Mouse (Mus musculus): ENCODE measurements around the gene A630001G21Rik.
"Not testable (repeated sequence)": the region's sequence is repeated elsewhere in the genome, so short reads cannot be mapped to it uniquely, and the experiment has no call there.

Gene A630001G21Rik

DNA sequence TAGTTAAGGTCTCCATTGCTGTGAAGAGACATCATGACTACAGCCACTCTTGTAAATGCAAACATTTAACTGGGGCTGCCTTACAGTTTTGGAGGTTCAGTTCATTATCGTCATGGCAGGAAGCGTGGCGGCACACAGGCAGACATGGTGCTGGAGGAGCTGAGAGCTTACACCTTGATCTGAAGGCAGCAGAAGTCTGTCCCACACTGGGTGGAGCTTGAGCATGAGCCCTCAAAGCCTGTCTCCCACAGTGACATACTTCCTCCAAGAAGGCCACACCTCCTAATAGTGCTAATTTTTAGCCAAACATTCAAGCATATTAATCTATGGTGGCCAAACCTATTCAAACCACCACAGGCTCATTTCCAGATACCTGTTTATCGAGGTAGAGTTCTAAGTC, at the start of gene A630001G21Rik:
Gene A630001G21Rik, minus strand, starts transcription at position 208 of the 400 bp plus-strand sequence.
- no peak for DNase-seq (ENCODE audit: low read depth, low spot score)

DNA sequence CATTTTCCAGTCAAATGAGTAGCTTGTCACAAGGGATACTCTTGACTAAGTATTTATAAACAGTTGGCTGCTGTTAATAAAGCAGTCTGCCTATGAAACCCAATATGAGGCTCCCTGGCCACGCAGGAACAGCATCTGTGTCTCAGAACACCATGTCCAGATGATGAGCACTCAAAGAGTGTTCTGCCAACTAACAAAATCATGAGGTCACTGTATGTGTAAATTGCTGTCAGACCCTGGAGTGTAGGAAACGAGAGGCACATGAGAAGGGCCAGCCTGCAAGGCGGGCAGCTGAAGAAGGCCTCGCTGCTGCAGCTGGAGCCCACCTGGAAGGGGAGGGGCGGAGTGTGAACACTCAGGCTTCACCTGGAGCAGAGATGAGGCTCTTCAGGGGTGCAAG, 48.7 kb upstream of the A630001G21Rik start:
- DNase-seq (ENCODE audit: low read depth, low spot score) = no peak

DNA sequence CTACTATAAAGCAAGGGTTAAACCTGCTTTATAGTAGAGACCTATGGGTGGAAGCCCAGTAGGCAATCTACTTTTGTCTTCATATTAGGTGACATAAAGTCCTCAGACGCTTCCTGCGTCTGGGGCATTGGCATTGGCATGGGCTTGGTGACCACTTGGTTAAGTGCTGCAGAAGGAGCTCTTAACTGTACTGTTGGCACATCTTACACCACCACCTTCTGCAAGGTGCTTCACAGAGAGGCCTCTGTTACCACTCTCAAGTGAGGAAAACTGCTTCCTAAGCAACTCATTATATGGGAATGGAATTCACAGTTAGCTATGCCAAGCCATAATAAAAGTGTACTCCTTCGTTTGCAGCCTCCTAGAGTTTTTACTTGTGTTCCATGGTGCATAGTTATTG, 46.5 kb upstream of the A630001G21Rik start:
- DNase-seq (ENCODE audit: low read depth, low spot score) = no peak

DNA sequence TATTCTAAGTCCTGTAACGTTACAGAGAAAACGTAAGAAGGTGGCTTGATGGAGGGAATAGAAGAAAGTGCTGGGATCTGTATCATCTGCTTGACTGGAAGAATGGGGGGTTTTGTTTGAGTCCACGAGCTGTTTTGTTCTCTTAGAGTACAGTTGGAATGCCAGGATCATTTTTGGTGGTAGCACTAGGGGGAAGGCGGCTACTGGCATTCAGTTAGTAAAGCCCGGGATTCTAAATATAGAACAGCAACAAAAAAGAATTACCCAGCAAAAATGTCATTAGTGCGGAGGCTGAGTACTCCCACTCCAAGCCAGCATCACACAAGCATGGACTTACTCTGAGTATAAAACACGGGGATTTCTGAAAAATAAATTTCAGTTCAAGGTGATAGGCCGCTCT, 43.8 kb upstream of the A630001G21Rik start:
- DNase-seq (ENCODE audit: low read depth, low spot score) = no peak

DNA sequence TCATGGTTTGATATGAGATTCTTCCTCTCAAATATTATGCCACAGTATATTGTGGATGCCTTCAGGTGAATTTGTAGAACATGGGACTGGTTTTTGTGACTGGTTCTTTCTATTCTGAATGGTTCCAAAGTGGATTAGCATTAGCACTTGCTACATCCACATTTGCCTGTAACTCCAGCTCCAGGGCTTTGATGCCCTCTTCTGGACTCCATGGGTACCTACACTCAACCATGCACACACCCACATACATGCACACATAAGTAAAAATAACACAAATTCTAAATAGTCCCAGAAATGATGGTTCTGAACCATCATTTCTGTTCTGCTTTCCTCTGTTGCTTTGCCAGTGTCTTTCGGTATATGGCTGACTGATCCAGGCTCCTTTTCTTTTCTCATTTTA, 41.3 kb upstream of the A630001G21Rik start:
- DNase-seq (ENCODE audit: low read depth, low spot score) = no peak

DNA sequence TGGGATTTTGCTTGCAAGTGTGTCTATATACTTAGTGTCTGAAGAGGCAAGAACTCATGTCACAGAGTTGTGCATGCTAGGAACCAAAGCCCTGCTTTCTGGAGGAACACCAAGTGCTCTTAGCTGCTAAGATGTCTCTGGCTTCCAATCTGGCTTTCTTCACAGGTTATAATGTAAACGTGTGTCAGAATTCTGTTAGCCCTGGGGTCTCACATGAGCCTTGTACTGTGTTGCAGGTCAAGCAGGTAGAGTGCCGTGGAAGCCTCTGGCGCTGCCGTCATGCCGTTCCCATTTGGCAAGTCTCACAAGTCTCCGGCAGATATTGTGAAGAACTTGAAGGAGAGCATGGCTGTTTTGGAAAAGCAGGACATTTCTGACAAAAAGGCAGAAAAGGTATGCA, 39.7 kb upstream of the A630001G21Rik start:
- DNase-seq (ENCODE audit: low read depth, low spot score) = no peak

DNA sequence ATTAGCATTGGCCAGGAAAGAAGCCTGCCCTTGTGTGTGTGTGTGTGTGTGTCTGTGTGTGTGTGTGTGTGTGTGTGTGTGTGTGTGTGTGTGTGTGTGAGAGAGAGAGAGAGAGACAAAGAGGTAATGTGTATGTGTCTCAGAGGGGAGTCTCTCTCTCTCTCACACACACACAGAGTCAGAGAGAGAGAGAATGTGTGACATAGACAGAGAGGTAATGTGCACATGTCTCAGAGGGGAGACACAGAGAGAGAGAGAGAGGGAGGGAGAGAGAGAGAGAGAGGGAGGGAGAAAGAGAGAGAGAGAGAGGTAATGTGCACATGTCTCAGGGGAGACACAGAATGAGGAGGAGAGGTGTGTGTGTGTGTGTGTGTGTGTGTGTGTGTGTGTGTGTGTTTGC, 35.8 kb upstream of the A630001G21Rik start:
- not testable (repeated sequence) for DNase-seq (ENCODE audit: low read depth, low spot score)

DNA sequence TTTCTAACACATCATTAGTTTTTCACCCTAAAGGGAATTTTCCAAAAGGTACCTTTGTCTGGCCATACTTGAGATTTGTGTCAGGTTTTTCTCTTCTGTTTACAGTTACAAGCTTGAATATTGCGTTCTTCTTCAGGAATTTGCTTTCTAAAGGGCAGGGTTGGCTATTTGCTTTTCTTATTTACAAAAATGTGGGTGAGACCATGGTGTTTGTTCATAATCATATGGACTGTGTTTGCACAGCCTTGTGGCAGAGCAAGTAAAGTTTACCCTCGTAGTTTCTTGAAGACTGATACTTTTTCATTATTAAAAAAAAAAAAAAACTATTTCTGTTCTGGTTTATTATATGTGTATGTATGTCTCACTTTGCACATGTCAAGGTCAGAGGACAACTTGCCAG, 32.3 kb upstream of the A630001G21Rik start:
- DNase-seq (ENCODE audit: low read depth, low spot score) = no peak

DNA sequence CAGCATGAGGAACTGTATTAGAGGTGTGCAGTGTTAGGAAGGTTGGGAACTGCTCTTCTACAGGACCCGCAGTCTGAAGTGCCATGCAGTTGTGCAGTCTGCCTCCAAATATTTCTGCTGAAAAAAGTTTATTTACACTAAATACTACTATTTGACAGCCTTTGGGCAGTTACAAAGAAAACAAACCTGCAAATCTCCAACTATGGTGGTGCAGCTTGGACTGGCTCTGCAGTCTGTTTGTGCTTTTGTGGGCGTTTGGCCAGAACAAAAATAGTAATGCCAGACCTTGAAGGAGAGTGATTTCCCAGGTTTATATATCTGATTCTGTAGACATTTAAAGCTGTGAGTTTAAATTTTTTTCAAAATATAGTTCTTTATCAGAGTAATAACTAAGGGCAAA, 31.9 kb upstream of the A630001G21Rik start:
- DNase-seq (ENCODE audit: low read depth, low spot score) = no peak

DNA sequence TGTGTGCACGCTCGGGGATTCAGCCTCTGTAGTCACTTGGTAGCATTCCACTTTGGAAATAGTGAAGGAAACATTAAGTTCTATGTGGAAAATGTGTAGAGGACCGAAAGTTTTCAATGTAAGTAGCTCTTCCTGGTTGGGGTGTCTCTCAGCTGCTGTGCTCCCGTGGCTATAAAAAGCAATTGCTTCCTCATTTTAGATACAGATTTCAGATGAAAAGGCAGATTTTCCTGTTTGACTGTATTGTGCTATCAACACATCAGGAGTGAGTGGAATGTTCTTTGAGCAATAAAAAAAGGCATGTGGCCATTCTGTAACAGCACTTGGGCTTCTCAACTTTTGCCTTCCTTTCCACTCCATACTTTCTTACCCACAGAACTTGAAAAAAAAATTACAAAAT, 30.8 kb upstream of the A630001G21Rik start:
- no peak for DNase-seq (ENCODE audit: low read depth, low spot score)

DNA sequence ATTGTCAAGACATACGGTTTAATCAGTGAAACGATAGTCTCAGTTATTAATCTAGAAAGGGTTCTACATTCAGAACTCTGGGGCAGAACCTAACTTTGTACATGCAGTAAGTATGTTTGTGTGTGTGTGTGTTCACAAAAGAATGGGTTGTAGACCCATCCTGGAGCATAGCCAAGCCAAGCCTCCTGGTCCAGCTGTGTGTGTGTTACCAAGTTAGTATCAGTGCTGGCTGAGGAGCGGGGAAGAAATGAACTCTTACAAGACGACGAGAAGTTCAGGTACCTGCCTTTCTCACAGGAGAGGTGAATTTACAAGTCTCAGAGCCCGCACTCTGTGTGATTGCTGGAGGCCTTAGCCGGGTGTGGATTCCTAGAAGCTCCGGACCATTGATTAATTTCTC, 26.1 kb upstream of the A630001G21Rik start:
- no peak for DNase-seq (ENCODE audit: low read depth, low spot score)

DNA sequence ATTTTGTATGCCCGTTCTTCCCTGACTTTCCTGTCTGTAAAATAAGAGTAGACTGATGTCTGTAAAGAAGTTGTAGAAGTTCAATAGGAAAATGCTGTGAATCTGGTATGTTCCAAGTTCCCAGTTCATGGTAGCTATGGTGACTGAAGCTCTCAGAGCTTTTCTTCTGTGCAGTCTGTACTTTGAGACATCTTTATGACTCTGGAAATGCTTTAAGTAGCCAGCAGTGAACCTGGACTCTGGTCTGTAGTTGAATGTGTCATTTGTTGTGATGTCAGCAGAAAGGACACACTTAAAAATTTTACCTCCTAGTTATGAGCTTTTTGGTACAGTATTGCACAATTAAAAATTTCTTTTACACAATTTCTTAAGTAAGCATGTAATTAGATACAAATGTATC, 24.1 kb upstream of the A630001G21Rik start:
- DNase-seq (ENCODE audit: low read depth, low spot score) = no peak

DNA sequence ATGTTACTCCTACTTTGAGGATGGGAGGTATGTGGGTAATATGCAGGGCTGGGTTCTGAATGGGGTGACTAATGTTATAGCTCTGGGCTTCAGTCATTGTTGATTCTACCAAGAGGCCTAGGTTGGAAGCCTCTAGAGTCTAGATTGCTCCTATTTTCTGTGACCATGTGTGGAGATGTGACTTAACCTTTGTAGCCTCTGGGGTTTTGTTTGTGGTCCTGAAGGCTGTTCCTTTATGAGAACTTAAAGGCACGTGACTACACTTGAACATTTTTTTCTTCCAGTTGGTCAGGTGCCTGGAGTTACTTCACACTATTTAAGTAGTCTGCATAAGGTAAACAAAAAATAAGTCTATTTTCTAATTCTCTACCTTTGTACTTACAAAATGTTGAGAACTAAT, 21.3 kb upstream of the A630001G21Rik start:
- no peak for DNase-seq (ENCODE audit: low read depth, low spot score)

DNA sequence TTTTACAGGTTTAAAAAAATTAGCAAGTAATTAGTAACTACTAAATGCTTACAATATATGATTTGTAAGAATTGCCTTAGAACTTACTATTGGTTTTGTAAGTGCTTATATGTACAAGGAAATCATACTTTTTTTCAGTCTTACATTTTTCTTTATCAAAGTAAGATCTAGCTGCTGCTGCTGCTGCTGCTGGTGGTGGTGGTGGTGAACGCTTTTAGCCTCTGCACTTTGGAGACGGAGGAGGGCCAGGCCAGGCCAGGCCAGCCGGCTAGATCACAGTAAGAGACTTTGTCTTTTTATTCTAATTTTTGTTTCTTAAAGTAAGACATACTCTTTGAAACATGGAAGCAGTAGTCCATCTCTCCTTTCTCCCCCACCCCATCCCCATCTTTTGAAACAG, 16.8 kb upstream of the A630001G21Rik start:
- DNase-seq (ENCODE audit: low read depth, low spot score) = no peak

DNA sequence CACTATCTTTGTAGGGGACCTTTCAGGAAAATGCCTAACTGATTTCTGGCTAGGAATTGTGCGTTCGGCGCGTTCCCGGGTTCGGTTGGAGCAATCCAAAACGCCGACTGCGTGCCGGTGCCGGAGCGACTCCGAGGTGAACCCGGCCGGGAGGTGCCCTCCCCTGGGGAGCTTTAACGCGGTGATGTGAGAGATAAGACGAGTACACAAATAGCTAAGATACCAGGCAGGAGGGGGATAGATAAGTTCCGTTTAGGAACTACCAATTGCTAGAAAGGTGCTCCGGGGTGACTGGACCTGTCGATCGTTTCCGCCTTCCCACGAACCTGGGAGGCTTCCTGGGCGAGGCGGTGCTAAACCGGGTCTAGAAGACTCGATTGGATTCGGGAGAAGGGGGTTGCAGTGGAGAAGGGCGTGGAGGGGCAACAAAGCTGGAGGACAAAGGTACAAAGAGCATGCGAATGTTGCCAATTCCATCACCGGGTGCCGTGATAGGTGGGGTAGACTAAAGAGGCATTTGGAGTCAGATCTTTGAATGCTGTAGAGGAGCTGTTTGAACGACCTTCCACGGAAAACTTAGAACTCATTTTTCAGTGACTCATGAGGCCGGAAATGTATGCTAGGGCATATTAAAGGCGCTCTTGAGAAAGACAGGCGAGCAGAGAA, 15.8 kb upstream of the A630001G21Rik start:
- DNase-seq (ENCODE audit: low read depth, low spot score) = peak; percentile 67

DNA sequence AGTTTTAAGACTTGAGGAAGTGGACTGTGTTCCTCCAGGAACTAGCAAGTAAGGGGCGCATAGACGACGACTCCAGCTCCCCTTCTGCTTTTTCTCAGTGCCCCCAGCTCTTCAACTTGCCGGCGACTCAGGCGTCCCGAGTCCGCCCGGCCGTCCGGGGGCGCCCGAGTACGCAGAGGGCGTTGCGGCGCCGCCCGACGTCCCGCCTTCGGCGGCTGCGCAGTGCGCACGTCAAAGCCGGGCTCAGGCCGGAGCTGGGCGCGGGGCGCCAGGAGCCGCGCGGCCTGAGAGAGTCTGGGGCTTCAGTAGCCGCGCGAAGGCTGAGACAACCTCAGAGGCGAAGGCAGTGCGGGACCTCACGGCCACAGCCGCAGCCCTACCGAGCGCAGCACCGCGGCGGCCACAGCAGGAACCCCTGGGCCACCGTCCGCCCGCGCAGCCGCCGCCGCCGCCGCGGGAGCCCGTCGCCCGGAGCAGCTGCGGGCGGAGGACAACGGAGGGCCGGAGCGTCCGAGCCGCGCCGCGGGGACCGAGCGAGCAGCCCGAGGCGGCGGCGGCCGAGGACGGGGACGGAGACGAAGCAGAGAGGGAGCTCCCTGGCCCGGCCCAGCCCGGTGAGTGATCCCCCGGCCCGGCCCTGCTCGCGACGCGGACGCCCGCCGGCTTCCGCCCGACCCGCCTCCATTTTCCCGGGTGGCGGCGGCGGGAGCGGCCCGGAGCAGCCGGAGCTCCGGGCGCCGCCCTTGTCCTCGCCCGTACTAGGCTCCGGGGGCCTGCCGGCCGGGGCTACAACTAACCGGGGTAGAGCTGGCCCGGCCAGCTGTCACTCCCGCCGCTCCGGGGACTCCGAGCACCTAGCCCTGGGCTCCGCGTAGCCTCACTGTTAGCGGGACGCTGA, 15.0 kb upstream of the A630001G21Rik start, which contains the start of gene Cab39:
Gene Cab39, plus strand, starts transcription at position 234 of the 898 bp plus-strand sequence.
- peak; percentile 94 for DNase-seq (ENCODE audit: low read depth, low spot score)

DNA sequence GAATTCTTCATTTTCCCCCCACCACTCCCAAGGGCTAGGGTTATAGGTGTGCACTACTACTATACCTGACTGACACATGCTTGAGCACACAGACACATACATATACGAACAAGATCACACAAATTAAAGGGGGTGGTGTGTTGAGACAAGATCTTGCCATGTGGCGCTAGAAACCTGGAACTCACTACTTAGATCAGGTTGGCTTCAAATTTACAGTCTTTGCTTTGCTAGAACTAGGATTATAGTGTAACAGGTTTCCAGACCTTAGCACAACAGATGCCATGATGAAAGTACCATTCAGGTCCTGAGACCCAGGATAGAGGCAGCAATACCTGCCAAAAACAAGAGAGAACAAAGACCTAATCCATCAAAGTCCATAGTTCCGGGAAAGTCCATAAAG, 13.0 kb upstream of the A630001G21Rik start:
- no peak for DNase-seq (ENCODE audit: low read depth, low spot score)

DNA sequence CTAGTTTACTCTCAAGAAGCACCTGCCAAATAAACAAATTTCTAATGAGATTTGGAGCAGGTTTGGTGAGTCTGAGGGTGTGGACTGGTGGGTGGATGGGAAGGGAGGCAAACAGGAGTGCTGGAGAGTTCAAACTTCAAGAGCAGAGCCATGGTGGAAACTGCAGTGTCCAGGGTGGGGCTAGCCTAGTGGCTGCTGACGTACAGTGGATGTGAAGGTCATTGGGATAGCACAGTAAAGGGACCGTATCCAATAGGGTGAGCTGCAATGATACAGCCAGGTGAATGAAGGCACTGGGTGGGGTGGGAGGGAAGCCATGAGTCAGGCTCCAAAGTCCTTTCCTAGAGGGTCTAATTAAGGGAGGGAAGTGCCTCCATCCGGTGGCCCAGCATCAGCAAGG, 12.1 kb upstream of the A630001G21Rik start:
- no peak for DNase-seq (ENCODE audit: low read depth, low spot score)

DNA sequence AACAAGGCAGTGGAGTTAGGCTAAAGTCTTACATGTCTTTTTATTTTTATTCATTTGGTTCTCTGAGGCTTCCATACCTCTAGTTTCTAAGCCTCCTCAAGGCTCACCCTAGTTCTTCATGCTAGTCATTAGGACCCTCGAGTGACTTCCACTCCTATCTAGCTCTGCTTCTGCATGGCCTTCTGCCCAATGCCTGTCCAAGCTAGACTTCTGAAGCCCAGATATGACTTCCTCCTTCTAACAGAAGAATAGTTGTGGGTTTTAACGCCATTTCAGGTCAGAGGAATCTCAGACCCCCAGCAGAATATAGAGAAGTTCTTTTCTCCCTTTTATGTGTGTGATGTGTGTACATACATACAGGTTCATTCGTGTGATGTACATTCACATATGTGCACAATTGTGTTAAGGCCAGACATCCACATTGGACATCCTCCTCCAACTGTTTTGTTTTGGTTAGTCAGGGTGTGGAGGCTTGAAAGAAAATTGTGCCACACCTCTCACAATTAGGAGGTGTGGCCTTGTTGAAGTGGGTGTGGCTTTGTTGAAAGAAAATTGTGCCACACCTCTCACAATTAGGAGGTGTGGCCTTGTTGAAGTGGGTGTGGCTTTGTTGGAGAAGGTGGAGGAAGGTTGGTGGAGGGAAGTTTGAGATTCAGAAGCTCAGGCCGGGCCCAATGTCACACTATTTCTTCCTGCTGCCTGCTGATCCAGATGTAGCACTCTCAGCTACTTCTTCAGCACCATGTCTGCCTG, 1.2 kb upstream of the A630001G21Rik start:
- DNase-seq (ENCODE audit: low read depth, low spot score) = peak; percentile 43

DNA sequence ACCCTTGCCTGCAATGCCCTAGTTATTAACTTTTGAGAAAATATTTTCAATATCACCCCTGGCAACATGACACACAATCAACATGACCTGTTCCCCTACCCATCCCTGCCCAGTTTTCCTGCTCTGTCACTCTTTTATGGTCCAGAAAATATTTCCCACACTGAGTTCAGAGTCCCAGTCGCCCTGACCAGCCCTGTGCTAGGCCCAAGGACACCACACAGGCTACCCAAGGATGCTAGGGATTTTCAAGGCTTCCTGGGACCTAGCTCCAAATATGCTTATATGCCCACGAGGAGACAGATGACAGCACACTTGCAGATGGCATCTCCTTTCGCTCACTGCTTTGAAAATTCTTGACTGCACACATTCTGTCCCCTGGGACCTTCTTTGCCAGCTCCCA, 569 bp upstream of the A630001G21Rik start:
- DNase-seq (ENCODE audit: low read depth, low spot score) = no peak

DNA sequence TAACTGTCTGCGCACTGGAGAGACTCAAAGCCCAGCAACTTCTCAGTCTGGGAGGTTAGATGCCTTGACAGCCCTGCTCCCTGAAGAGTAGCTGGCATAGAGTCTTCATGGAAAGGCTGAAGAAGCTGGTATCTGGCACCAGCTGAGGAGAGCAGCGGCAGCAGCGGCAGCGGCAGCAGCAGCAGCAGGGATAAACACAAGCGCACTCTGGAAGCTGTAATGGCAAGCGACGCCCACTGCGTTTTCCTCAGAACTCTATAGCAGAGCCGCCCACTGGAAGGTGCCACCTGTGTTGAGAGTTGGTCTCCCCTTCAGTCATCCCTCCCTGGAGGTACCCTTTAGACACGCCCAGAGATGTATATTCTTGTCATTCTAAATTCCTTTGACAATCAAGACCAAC, 2.3 kb downstream of the A630001G21Rik start:
- no peak for DNase-seq (ENCODE audit: low read depth, low spot score)

DNA sequence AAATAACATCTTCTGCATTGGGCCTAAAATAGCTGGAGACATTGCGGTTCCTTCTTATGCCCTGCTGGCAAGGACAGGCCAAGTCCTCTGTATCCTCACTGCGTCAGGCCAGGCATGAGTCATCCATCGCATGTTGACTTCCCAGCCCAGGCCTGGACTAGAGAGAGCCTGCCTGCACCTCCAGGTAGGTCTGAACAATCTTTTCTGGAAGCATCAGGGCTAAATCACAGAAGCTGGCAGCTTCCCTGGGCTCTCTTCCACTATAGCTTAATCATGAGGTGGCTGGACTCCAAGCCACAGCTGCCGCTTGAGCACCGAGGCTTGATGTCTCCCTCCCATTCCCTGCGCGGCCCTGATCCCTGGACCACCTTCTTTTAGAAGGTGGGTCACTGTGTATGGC, 3.3 kb downstream of the A630001G21Rik start:
- no peak for DNase-seq (ENCODE audit: low read depth, low spot score)

All from A20 (cell line).